8 mouse cellular contexts compared by ENCODE assay signal in the genomic region with DNA sequence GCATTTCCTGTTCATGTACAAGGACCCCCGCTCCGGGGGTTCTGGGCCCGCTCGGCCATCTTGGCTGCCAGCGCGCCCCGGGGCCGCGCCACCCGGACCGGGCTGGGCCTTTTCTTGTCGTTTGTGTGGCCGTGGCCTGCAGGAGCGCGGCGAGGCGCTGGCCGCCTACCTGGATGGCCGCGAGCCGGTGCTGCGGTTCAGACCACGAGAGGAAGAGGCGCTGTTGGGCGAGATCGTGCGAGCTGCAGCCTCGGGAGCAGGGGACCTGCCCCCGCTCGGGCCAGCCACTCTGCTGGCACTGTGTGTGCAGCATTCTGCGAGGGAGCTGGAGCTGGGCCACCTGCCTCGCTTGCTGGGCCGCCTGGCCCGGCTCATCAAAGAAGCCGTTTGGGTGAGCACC. TPM values are rescaled to one million over a fixed set of nuclear protein-coding genes. Genes with fewer than 3 reads are reported as not detected.
A peak's percentile ranks its signal among the peaks of the same experiment; 100 is the strongest.
DNase-seq lines count a peak whose midpoint lies in the region; ATAC-seq and TF ChIP-seq lines count a peak whose summit lies in the region.
"Had no signal": no experiment of that assay in that cellular context is flagged by ENCODE, and none has a peak within 500 bp of the region (broad histone marks: within the 10 kb centered on the region; RNA-seq: fewer than 3 reads in every experiment).

No protein-coding gene starts in this region.

- H3K9me3 ChIP-seq in E14TG2a.4 (ENCODE audit: low read length) = no peaks in the 10 kb centered on the region
- no peaks in the 10 kb centered on the region for H3K9me3 ChIP-seq in ES-Bruce4 (replicated peaks; ENCODE audit: control insufficient read depth, insufficient read depth, low read length, poor library complexity, severe bottlenecking)
- no peaks in the 10 kb centered on the region for H3K9me3 ChIP-seq in embryonic facial prominence, embryonic 15.5 days (replicated peaks)
- no peaks in the 10 kb centered on the region for H3K9me3 ChIP-seq in hindbrain, embryonic 16.5 days (ENCODE audit: control insufficient read depth, low read length)
- H3K9me3 ChIP-seq in midbrain, embryonic 10.5 days (replicated peaks) = 0 out of 2 replicates have a peak, but pooled peaks cover 4% of the 10 kb centered on the region

- DNase-seq in midbrain, embryonic 10.5 days (ENCODE audit: low spot score) = peak; percentile 58
- DNase-seq in yolk sac, embryonic 10.5 days (ENCODE audit: low spot score) = no peak

- whole genome bisulfite sequencing in embryonic facial prominence, embryonic 15.5 days = 17% methylated on average over 35 of the region's 35 CpGs
- WGBS in hindbrain, embryonic 16.5 days = 18% methylated on average over 35 of the region's 35 CpGs
- 22% methylated on average over 35 of the region's 35 CpGs for WGBS in midbrain, embryonic 10.5 days

- peaks cover 45% of the 10 kb centered on the region for H3K27me3 ChIP-seq in E14TG2a.4 (ENCODE audit: insufficient read depth, low read length)
- no peaks in the 10 kb centered on the region for H3K27me3 ChIP-seq in ES-Bruce4 (ENCODE audit: control insufficient read depth, insufficient read depth, low read length, poor library complexity, severe bottlenecking)
- no peaks in the 10 kb centered on the region; the same call in 1 of the 2 replicates for H3K27me3 ChIP-seq in embryonic facial prominence, embryonic 15.5 days
- H3K27me3 ChIP-seq in hindbrain, embryonic 16.5 days (replicated peaks; ENCODE audit: control insufficient read depth, insufficient read depth, low read length) = 0 out of 2 replicates have a peak, but pooled peaks cover 2% of the 10 kb centered on the region
- peaks cover 61% of the 10 kb centered on the region for H3K27me3 ChIP-seq in midbrain, embryonic 10.5 days (ENCODE audit: low read depth, poor library complexity, severe bottlenecking)

- H3K36me3 ChIP-seq in E14TG2a.4 (ENCODE audit: insufficient read depth, low read length) = peaks cover 12% of the 10 kb centered on the region
- H3K36me3 ChIP-seq in ES-Bruce4 (ENCODE audit: control insufficient read depth, insufficient read depth, low read length, poor library complexity, severe bottlenecking) = no peaks in the 10 kb centered on the region
- peaks cover 14% of the 10 kb centered on the region; the same call in 1 of the 2 replicates for H3K36me3 ChIP-seq in embryonic facial prominence, embryonic 15.5 days
- H3K36me3 ChIP-seq in hindbrain, embryonic 16.5 days (ENCODE audit: control insufficient read depth, insufficient read depth, low read length) = peaks cover 7% of the 10 kb centered on the region
- H3K36me3 ChIP-seq in midbrain, embryonic 10.5 days = peaks cover 11% of the 10 kb centered on the region

- H3K4me1 ChIP-seq in E14TG2a.4 (replicated peaks; ENCODE audit: low read depth, low read length) (peaks cover 62% of the 10 kb centered on the region), ES-Bruce4 (ENCODE audit: control insufficient read depth, insufficient read depth, low read length) (peaks cover 5% of the 10 kb centered on the region)
- H3K4me1 ChIP-seq in embryonic facial prominence, embryonic 15.5 days = peaks cover 14% of the 10 kb centered on the region
- peaks cover 9% of the 10 kb centered on the region for H3K4me1 ChIP-seq in hindbrain, embryonic 16.5 days (ENCODE audit: control insufficient read depth, insufficient read depth, low read depth, low read length)
- peaks cover 18% of the 10 kb centered on the region for H3K4me1 ChIP-seq in midbrain, embryonic 10.5 days

- peak overlapping the region; percentile 86 for H3K9ac ChIP-seq in ES-Bruce4 (ENCODE audit: low read depth, poor library complexity, severe bottlenecking)
- H3K9ac ChIP-seq in embryonic facial prominence, embryonic 15.5 days = no peak overlapping the region
- H3K9ac ChIP-seq in hindbrain, embryonic 16.5 days (ENCODE audit: low read depth, low read length) = peak overlapping the region; percentile 54

- TF ChIP-seq CTCF in E14TG2a.4 (conservative IDR thresholded peaks at IDR 0.05; ENCODE audit: low read length) = no peak
- peak; percentile 21 for TF ChIP-seq CTCF in ES-Bruce4 (IDR thresholded peaks at IDR 0.05; ENCODE audit: low read depth, low read length)

- H3K27ac ChIP-seq in ES-Bruce4 (ENCODE audit: insufficient read depth, low read length) = no peak overlapping the region
- 0 out of 2 replicates have a peak overlapping the region, but pooled peaks have one; percentile 39 for H3K27ac ChIP-seq in embryonic facial prominence, embryonic 15.5 days (replicated peaks)
- no peak overlapping the region for H3K27ac ChIP-seq in hindbrain, embryonic 16.5 days (ENCODE audit: low read depth, low read length)
- peak overlapping the region; percentile 77 for H3K27ac ChIP-seq in midbrain, embryonic 10.5 days (replicated peaks)

- no peak for ATAC-seq in embryonic facial prominence, embryonic 15.5 days (ENCODE audit: insufficient number of reproducible peaks, low FRiP score, low TSS enrichment, low read depth)
- ATAC-seq in hindbrain, embryonic 16.5 days = no peak
- ATAC-seq in megakaryocyte progenitor cell, adult 5-6 weeks (replicated peaks; ENCODE audit: poor library complexity) = no peak

- no peak for TF ChIP-seq EP300 in ES-Bruce4 (IDR thresholded peaks at IDR 0.05; ENCODE audit: insufficient read depth, low read depth, low read length)

- H3K4me3 ChIP-seq in E14TG2a.4 (replicated peaks; ENCODE audit: low read length) (peak overlapping the region; percentile 77), ES-Bruce4 (ENCODE audit: low read depth, low read length) (peak overlapping the region; percentile 48)
- peak overlapping the region; percentile 25 for H3K4me3 ChIP-seq in embryonic facial prominence, embryonic 15.5 days (replicated peaks)
- peak overlapping the region; percentile 22 for H3K4me3 ChIP-seq in hindbrain, embryonic 16.5 days (ENCODE audit: low read length)
- peak overlapping the region; percentile 45 for H3K4me3 ChIP-seq in midbrain, embryonic 10.5 days

- no peak for TF ChIP-seq POLR2A in ES-Bruce4 (IDR thresholded peaks at IDR 0.05; ENCODE audit: insufficient read depth, low read length)

- H3K4me2 ChIP-seq in embryonic facial prominence, embryonic 15.5 days (replicated peaks) = peak overlapping the region; percentile 44
- peak overlapping the region; percentile 53 for H3K4me2 ChIP-seq in hindbrain, embryonic 16.5 days (ENCODE audit: low read length)

RNA-seq across cellular contexts. Expression of a gene that starts 5.2 kb away (rescaled TPM):
- 2.5 and 3.0 TPM in 2 replicates for polyA plus RNA-seq in ES-Bruce4 (2011; ENCODE audit: insufficient read depth, insufficient read length, low read depth, missing spikeins)
- polyA plus RNA-seq in embryonic facial prominence, embryonic 15.5 days (2015; fragmentation: Nextera tagmentation; extraction: Ambion mirVana) = 14.5 and 15.3 TPM in 2 replicates
- 16.7 and 17.5 TPM in 2 replicates for polyA plus RNA-seq in hindbrain, embryonic 16.5 days (2015; fragmentation: Nextera tagmentation; extraction: Ambion mirVana)
- polyA plus RNA-seq in midbrain, embryonic 10.5 days (2016; fragmentation: Nextera tagmentation; extraction: Ambion mirVana) = 4.8 and 5.5 TPM in 2 replicates
- total RNA-seq in megakaryocyte progenitor cell, adult 5-6 weeks (2015) = 0.10 TPM in 1 of 2 replicates, not detected in the other
- total RNA-seq in megakaryocyte progenitor cell, adult 5-6 weeks (2017) = 0.08 TPM in 1 of 2 replicates, not detected in the other

RNA-seq across cellular contexts. Expression of a gene that starts 7.3 kb away (rescaled TPM):
- 2.2 and 4.1 TPM in 2 replicates for polyA plus RNA-seq in ES-Bruce4 (2011; ENCODE audit: insufficient read depth, insufficient read length, low read depth, missing spikeins)
- 20.0 and 21.4 TPM in 2 replicates for polyA plus RNA-seq in embryonic facial prominence, embryonic 15.5 days (2015; fragmentation: Nextera tagmentation; extraction: Ambion mirVana)
- polyA plus RNA-seq in hindbrain, embryonic 16.5 days (2015; fragmentation: Nextera tagmentation; extraction: Ambion mirVana) = 2.9 and 5.2 TPM in 2 replicates
- 2.1 and 3.3 TPM in 2 replicates for polyA plus RNA-seq in midbrain, embryonic 10.5 days (2016; fragmentation: Nextera tagmentation; extraction: Ambion mirVana)
- total RNA-seq in megakaryocyte progenitor cell, adult 5-6 weeks (2015) = 0.64 TPM in 1 of 2 replicates, not detected in the other
- 0.12 TPM in 1 of 2 replicates, not detected in the other for total RNA-seq in megakaryocyte progenitor cell, adult 5-6 weeks (2017)

RNA-seq across cellular contexts. Expression of a gene that starts 10.9 kb away (rescaled TPM):
- 4.6 and 5.8 TPM in 2 replicates for polyA plus RNA-seq in ES-Bruce4 (2011; ENCODE audit: insufficient read depth, insufficient read length, low read depth, missing spikeins)
- 0.38 and 0.41 TPM in 2 replicates for polyA plus RNA-seq in embryonic facial prominence, embryonic 15.5 days (2015; fragmentation: Nextera tagmentation; extraction: Ambion mirVana)
- polyA plus RNA-seq in hindbrain, embryonic 16.5 days (2015; fragmentation: Nextera tagmentation; extraction: Ambion mirVana) = not detected in 2 replicates
- polyA plus RNA-seq in midbrain, embryonic 10.5 days (2016; fragmentation: Nextera tagmentation; extraction: Ambion mirVana) = 0.16 TPM in 1 of 2 replicates, not detected in the other
- total RNA-seq in megakaryocyte progenitor cell, adult 5-6 weeks (2015) = 0.32 TPM in 1 of 2 replicates, not detected in the other
- total RNA-seq in megakaryocyte progenitor cell, adult 5-6 weeks (2017) = 0.24 TPM in 1 of 2 replicates, not detected in the other

RNA-seq across cellular contexts. Expression of a gene that starts 15.4 kb away (rescaled TPM):
- 3.0 and 3.9 TPM in 2 replicates for polyA plus RNA-seq in ES-Bruce4 (2011; ENCODE audit: insufficient read depth, insufficient read length, low read depth, missing spikeins)
- polyA plus RNA-seq in embryonic facial prominence, embryonic 15.5 days (2015; fragmentation: Nextera tagmentation; extraction: Ambion mirVana) = 4.8 and 5.3 TPM in 2 replicates
- not detected in 2 replicates for polyA plus RNA-seq in hindbrain, embryonic 16.5 days (2015; fragmentation: Nextera tagmentation; extraction: Ambion mirVana)
- not detected in 2 replicates for polyA plus RNA-seq in midbrain, embryonic 10.5 days (2016; fragmentation: Nextera tagmentation; extraction: Ambion mirVana)
- total RNA-seq in megakaryocyte progenitor cell, adult 5-6 weeks (2015) = not detected in 2 replicates
- total RNA-seq in megakaryocyte progenitor cell, adult 5-6 weeks (2017) = not detected in 2 replicates
- polyA plus RNA-seq: liver, embryonic 16.5 days had no signal

RNA-seq across cellular contexts. Expression of a gene that starts 17.2 kb away (rescaled TPM):
- polyA plus RNA-seq in ES-Bruce4 (2011; ENCODE audit: insufficient read depth, insufficient read length, low read depth, missing spikeins) = 0.94 and 1.7 TPM in 2 replicates
- polyA plus RNA-seq in embryonic facial prominence, embryonic 15.5 days (2015; fragmentation: Nextera tagmentation; extraction: Ambion mirVana) = 0.95 and 1.2 TPM in 2 replicates
- polyA plus RNA-seq in hindbrain, embryonic 16.5 days (2015; fragmentation: Nextera tagmentation; extraction: Ambion mirVana) = not detected in 2 replicates
- not detected in 2 replicates for polyA plus RNA-seq in midbrain, embryonic 10.5 days (2016; fragmentation: Nextera tagmentation; extraction: Ambion mirVana)
- not detected in 2 replicates for total RNA-seq in megakaryocyte progenitor cell, adult 5-6 weeks (2015)
- total RNA-seq in megakaryocyte progenitor cell, adult 5-6 weeks (2017) = not detected in 2 replicates
- polyA plus RNA-seq: liver, embryonic 16.5 days had no signal

Comparison
In these comparisons a context has a peak if more than half of its experiments do, and no peak if none do; other contexts are left out.
1. H3K4me3 ChIP-seq: peak in every context shown above with its lines; median percentile 77 in E14TG2a.4; 48 in ES-Bruce4; 45 in midbrain, embryonic 10.5 days; 25 in embryonic facial prominence, embryonic 15.5 days; 22 in hindbrain, embryonic 16.5 days.
2. H3K27ac ChIP-seq: peak in embryonic facial prominence, embryonic 15.5 days (single experiment) and midbrain, embryonic 10.5 days (single experiment); none in ES-Bruce4 (single experiment) and hindbrain, embryonic 16.5 days (single experiment).